Mouse (Mus musculus): ENCODE data around the gene Ccdc154. TPM values are rescaled to one million over a fixed set of nuclear protein-coding genes. Genes with fewer than 3 reads are reported as not detected.
"Not testable (repeated sequence)": the region's sequence is repeated elsewhere in the genome, so short reads cannot be mapped to it uniquely, and the experiment has no call there.

Gene Ccdc154
- total RNA-seq (2021), result not detected
- long read RNA-seq, experiment 1, result 0 reads
- long read RNA-seq, experiment 2, result 0 reads

DNA sequence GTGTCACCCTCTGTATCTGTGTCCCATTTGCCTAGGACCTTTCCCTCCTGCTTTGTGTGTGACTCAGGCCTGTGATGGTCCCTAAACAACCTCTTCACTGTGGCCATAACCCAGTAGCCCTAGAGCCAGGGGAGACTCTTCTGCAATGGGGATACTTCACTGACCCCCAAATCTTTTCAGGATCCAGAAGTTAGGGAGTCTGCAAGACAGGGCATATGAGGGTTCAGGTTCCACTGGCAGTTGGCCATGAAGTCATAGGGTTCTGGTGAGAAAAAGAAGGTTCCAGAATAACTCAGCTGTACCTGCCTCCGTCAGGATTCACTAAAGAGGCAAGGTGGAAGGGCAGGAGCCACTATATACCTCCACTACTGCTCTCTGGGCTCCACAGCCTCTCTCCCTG, at the start of gene Ccdc154:
TSS of gene Ccdc154 (plus strand) at position 301 of the 400 bp plus-strand sequence.
- DNase-seq, result no peak

DNA sequence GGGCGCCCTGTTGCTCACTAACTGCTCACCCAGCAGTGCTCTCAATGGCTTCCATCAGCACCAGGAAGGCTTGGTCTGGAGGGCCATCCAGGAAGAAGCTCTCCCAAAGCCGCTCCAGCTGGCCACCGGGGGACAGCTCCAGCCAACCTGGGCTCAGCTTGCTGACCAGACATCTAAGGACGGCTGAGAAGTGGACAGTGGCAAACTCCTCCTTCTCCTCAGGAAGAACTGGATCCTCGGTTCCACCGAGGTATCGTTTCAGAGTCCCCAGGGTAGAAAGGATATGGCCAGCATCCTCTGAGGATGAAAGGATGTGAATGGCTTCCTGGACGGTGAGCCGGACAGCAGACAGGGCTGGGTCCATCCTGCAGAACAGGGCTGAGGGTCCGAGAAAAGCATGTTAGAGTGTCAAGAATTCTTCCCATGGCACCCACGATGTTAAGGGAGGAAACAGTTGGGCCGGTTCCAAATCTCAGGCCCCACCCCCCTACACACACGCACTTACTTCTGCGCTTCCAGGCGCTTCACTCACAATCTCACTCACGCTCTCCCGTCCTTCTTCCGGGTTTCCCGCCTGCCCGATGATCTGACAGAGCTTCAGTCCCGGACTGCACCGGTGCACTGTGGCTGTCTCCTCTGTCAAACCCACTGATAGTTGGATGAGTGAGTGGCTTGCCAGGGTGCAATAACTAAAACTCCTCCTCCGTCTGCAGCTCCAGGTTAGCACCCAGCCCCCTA, 47.2 kb upstream of the Ccdc154 start:
- no peak for DNase-seq

DNA sequence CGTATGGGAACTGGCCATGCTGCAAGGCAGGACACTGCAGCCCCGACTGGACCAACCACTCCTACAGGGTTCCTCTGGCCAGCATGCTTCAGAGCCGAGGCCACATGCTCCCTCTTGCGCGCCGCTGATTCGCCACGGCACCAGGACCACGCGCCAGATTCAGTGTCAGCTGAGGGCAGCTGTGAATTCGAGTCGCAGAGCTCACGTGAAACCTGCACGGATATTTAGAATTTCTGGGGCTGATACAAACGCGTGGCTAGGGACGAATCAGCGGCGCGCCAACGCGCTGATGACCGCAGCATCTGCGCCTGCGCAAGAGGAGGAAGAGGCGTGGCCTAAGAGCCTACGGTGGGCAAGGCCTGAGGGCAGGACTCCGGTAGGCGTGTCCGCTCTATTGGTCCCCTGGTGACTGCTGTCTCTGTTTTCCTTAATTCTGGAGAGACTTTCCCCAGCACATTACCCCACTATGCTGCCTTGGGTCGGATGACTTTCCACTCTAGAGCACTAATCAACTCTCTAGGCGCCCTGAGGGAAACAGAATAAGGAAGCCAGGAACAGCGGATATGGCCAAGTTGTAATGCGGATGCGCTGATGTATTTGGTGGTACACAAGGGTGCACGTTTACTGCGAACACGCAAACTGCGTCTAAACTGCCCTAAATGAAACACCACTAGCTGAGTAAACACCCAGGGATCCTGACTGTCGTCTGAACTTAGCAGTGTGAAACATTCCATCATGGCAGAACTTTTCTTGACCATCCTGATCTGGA, 46.4 kb upstream of the Ccdc154 start, which contains the start of gene Telo2:
TSS of gene Telo2 (minus strand) at position 304 of the 769 bp plus-strand sequence.
- DNase-seq, result peak; percentile 95 to 98

DNA sequence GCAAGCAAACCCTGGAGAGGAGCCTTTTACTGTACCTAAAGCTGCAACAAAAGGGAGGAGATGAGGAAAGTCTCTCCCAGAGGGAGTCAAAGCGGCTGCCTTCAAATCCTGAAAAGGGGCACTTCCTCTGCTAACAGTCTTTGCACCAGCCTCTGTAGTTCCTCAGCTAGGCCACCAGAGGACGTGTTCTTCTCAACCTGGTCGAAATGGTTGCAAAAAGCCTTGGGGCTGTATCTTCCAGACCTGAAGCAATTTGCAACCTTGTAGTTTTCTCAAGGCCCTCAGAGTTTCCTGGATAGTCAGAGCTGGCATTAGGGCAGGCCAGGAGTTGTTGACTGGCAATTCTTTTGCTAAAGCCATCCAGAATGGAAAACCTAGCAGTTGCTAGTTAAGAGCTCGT, 45.0 kb upstream of the Ccdc154 start:
- DNase-seq, result peak; percentile 13 to 26

DNA sequence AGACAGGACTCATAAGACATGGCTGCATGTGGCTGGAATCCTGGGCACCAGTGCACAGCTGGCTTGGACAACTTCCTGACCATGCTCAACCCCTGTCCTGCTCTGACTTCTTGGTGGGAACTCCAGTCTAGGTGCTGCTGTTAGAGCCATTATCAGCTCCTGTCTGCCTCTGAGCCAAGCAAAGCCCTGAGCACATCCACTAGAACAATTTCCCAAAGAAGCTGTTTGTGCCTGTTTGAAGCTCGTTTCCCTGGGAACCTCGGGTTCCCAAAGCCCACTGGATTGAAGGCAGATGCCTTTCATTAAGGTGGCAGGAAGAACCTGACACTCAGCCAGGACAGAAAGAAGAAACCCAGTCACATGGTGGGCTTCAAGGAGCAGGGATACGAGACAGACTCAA, 41.9 kb upstream of the Ccdc154 start, which contains the start of gene Ptx4:
TSS of gene Ptx4 (plus strand) at position 355 of the 400 bp plus-strand sequence.
- DNase-seq, result peak in 1 of 2 experiments; percentile 31

DNA sequence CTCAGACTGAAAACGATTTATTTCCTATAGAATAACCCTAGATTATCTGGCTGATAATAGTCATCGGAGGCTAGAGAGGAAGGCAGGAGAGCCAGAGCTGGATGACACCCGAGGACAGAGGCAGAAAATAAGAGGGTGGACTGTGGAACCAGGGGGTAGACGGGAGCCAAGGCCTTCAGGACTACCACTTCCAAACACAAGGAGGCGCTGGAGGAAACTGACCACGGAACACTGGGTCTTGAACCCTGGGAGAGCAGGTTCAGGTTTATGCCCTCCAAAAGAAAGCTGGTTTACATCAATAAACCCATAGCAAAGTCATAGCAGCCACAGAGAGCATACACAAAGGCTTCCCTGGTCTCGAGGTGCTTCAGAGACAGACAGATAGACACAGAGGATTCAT, 38.3 kb upstream of the Ccdc154 start:
- peak in 1 of 2 experiments; percentile 41 for DNase-seq

DNA sequence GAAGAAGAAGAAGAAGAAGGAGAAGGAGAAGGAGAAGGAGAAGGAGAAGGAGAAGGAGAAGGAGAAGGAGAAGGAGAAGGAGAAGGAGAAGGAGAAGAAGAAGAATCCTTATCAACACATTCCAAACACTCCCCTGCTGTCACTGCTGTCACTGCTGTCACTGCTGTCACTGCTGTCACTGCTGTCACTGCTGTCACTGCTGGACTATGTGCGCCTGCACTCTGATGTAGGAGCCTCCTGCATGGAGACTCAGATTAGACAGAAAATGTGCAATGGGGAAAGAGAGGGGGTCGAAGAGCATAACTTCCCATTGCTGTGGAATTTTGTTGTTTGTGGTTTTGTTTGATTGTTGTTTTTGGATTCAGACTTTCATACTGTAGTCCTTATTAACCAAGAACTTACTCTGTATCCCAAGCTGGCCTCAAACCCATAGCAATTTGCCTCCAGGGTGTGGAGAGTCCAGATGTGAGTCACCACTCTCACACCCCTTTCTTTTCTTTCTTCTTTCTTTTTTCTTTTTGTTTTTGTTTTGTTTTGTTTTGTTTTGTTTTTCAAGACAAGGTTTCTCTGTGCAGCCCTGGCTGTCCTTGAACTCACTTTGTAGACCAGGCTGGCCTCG, 36.7 kb upstream of the Ccdc154 start:
- DNase-seq, result not testable (repeated sequence)

DNA sequence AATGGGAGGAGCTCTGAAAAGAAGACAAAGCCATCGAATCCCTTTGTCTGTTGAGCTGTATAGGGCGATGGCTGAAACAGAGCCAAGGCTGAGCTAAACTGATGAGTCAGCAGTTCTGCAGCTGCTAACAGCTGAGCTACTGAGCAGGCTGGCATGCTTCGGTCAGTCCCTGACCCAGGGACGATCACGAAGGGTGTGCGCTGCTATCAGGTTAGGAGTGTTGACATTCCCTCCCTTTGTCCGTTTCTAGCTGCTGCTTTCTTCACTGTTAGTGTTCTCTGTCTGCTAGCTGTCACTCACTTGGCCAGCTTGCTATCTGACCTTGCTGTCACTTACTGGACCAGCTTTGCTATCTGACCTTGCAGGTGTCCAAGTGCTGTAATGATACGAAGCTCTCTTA, 35.2 kb upstream of the Ccdc154 start:
- peak; percentile 31 to 50 for DNase-seq

DNA sequence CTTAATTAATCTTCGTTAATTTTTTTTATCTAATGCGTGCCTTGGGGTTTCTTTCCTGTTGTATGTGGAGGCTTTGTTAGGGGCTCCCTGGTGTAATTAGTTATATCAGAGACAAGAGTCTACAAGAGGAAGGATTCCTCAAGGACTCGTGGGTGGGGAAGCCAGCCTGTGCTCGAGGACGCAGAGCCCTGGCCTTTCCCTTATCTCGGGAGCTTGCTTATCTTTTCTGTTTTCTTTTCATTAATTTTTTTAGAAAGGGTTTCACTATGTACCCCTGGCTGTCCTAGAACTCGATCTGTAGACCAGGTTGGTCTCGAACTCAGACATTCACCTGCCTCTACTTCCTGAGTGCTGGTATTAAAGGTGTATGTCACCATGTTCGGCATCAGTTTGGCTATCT, 34.6 kb upstream of the Ccdc154 start:
- no peak for DNase-seq

DNA sequence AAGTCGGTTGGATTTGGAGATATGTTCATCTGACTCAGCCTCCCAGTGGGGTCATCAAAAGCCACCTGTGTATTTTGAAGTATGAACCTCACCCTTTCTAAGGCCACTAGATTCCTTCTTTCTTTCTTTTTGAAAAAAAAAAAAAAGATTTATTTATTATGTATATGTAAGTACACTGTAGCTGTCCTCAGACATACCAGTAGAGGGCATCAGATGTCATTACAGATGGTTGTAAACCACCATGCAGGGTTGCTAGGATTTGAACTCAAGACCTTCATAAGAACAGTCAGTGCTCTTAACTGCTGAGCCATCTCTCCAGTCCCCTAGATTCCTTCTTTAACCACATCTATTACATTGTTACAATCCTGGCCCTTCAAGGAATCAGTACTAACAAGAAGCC, 32.2 kb upstream of the Ccdc154 start:
- no peak for DNase-seq

DNA sequence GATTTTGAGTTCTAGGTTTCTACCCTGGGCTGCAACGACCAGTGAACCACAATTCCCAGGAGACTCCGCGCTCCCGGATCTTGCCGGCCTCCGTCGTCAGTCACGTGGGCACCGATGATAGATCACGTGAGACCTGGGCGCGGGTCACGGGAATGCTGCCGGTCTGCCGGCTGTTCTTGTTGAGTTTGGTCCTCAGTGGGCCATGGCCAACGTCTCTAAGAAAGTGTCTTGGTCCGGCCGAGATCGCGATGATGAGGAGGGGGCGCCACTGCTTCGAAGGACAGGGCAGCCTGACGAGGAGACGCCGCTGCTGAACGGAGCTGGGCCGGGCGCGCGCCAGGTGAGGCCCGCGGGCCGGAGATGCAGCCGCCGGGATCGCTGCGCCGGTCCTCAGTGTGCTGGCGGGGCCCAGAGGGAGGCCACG, 29.0 kb upstream of the Ccdc154 start, which contains the start of gene Clcn7:
TSS of gene Clcn7 (plus strand) at position 117 of the 424 bp plus-strand sequence.
- DNase-seq, result peak; percentile 96 to 98

DNA sequence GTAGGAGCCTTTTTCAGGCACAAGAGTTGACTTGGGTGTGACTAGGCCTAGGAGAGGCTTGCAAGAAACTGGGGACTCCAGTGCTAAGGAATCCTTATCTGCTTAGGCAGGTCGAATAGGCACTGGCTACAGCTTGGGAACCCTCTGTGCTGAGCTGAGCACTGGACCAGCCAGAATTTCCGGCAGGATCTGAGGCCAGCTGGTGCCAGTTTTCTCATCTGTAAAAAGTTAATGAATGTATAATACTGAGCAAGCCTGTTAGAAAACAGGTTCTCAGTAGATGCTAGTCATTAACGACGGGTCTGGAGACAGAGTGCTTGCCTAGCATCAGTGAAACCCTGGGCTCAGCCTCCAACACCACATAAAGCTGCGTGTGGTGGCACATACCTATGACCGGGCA, 26.6 kb upstream of the Ccdc154 start:
- no peak for DNase-seq

DNA sequence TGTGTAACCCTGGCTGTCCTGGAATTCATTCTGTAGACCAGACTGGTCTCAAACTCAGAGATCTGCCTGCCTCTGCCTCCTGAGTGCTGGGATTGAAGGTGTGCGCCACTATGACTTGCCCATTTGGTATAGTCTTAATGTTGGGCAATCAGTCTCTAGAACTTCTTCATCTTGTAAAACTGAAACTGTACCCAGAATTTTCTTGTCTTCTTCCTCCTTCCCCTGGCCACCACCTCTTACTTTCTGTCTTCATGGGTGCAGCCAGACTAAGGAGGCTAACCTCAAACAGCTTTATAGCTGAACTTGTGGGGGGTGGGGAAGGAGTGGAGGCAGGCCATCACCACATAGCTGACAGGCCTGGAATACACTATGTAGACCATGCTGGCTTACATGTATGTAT, 23.5 kb upstream of the Ccdc154 start:
- DNase-seq, result no peak

DNA sequence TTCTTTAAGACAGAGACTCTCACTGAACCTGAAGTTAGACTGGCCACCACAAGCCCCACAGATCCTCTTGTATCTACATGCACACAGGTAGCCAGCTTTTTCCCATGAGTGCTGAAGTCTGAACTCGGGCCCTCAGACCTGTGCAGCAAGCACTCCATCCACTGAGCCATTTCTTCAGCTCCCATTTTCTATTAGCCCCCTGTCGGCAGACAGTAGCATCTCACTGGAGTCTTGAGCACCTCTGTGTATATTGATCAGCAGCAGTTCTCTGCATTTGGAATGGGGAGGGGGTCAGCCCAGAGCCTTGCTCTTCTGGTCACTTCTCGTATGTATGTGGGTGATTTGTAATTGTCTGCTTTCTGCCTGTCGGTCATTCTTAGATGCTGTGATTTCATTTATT, 22.3 kb upstream of the Ccdc154 start:
- no peak for DNase-seq

DNA sequence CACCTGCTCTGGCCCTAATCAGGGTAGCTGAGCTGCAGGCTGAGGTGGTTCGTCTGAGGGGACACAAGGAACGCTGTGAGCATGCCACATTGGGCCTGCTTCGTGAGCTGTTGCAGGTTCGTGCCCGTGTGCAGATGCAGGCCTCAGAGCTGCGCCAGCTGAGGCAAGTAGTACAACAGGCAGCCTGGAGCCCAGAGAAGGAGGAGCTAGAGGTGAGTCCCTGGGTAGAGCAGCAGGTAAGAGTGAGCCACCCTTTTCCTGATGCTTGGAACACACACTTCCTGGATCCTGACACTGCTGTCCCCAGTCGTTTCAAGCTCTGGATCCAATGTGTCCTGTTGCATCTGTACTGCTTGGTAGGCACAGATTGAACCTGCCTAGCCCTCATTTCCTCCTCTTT, 1.1 kb downstream of the Ccdc154 start:
- DNase-seq, result no peak

DNA sequence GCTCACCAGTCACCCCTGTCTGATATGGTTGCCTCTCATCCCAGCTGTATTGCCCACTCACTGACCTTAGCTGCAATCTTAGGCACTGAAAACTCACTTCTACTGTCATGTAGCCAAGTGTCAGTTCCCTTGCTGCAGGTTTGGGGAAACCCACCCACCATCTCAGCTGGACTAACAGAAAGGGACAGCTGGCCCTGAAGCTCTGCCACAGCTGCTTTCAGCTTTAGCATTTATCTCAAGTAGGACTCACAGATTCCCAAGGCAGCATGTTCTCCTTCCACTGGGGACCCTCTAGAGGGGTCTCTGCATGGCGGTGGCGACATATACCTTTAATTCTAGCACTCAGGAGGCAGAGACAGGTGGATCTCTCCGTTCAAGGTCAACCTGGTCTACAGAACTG, 2.5 kb downstream of the Ccdc154 start:
- DNase-seq, result no peak

DNA sequence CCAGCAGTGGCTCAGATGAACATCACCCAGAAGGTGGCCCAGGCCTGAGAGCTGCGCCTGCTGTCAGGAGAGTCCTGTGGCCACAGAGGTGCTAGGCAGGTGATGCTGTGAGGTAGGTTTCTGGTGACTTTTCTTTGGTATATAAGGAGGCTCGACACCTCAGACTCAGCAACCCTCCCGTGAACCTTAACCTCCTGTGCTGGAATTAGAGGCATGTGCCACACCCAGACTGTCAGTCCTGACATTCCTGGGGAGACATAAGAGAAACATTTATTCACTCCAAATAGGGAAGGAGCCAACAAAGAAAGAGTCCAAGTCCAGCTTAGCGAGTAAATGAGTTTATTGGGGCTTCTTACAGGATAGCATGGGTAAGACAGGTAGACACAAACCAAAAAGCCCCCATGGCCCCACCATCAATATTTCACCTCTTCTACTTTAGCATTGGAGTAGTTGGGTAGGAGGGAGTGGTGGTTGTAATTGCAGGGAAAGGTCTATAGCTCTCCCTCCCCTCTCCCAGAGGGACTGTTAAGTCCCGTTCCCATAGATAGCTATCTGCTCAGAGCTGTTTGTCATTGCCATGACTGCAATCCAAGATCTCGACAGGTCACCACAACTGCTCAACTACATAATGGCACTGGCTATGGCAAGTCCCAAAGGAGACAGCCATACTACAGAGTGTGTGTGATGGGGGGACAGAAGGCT, 3.9 kb downstream of the Ccdc154 start:
- no peak for DNase-seq

DNA sequence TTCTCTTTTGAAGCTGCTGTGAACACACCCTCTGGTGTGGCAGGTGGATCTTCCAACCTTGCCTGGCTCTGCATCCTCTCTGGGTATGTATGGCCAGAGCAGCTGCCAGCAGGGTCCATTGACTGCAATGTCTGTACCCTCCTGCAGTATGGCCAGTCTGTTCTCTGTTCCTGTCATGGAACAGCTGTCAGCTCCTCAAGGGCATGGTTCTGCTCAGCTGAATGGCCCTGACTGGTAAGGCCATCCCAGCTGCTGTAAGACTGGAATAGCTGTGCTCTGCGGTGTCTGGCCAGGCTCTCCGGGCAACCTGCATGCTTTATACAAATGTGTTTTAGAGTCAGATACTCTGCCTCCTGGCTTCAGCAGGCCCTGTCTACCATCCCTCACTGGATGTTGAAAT, 7.4 kb downstream of the Ccdc154 start:
- DNase-seq, result no peak

DNA sequence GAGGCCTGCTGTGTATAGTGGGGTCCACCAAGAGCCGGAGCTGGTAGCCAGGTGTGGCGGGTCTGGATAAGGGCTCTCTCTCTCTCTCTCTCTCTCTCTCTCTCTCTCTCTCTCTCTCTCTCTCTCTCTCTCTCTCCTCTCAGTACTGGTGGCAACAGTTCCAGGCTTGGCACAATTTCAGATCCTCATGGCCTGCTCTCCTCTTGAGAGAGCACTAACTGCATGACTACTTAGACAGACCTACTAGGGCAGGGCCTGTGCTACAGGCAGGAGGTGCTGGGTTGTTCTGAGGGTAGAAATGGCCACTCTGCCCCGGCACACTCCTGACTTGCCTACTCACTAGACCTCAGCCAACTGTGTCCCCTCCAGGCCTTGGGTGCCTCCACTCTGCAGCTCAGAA, 10.3 kb downstream of the Ccdc154 start:
- no peak for DNase-seq

DNA sequence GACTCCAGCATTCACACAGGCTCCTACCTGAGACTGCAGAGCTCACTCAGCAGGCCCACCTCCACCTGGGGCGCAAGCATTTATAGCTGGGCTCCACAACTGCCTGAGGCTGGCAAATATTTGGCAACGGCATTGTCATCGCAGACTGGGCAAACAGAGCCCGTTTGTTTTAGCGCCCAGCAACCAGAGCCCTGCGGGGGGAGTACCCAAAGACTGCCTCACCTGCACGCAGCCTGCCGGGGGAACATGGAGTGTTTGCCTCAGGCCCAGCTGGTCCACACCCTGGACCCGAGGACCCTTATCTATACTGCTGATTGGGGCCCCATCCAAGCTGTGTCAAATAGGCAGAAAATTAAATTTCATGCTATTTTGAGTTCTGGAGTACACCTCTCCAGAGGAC, 13.2 kb downstream of the Ccdc154 start, which contains the start of gene Gm38655:
TSS of gene Gm38655 (minus strand) at position 61 of the 400 bp plus-strand sequence.
- no peak for DNase-seq

DNA sequence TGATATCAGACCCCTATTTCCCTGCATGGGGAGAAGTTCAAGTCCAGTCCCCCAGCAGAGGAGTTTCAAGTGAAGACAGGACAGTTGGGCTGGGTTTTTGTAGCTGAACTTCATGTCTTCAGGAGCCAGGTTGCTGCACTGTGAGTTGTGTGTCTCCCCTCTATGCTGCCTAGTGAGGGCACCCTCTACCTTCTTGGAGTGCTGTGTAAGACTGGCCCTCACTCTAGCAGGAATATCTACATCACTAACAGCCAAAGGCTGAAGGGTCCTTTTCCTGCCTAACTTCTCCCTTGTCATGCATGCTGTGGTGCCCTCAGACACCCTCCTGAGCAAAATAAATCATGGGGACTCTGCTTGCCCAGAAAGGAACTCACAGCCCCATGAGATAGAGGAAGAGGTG, 21.0 kb downstream of the Ccdc154 start:
- no peak for DNase-seq

DNA sequence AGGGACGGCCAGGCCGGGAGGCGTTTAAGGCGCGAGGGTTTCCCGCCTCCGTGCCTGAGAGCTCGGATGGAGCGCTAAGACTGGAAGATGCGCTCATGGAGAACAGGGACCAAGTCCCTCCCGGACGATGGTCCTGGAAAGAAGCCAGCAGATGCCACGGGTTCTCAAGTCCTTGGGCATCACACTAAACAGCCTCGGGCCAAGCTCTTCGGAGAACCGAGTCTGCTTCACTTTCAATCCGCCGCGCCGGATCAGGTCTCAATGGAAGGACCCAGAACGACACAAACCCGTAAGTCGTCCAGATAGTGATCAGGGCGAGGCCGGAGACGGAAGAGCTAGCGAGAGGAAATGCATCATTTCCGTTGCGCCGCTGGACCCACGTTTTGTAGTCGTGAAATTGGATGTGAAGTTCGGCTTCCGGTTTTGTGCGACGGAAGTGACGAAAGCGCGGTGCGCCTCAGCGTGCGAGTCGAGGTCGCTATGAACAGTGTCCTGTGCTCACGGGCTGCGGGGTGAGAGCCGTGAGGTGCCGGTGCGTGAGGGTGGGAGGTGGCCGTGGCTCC, 21.9 kb downstream of the Ccdc154 start, which contains the start of gene BC003965:
TSS of gene BC003965 (plus strand) at position 426 of the 563 bp plus-strand sequence.
- peak; percentile 98 to 100 for DNase-seq

All from heart, adult 18-20 months (tissue).